Comparison of ENCODE assay signal across 18 mouse cellular contexts in the genomic region with DNA sequence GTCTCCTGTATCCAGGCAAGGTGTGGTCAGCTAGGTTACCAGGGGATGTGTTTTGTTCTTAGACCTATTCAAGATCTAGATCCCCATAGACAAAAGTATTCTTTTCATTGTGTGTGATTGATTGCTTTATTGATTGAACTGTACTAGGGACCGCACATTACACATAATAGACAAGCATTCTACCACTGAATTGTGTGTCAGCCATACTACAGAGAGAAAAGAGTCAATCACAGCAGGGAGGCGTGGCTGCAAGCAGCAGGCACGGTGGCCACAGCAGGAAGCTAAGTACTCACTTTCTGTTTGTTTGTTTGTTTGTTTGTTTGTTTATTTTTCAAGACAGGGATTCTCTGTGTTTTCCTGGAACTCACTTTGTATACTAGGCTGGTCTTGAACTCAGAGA. TPM values are rescaled to one million over a fixed set of nuclear protein-coding genes. Genes with fewer than 3 reads are reported as not detected.
DNase-seq lines count a peak whose midpoint lies in the region; ATAC-seq and TF ChIP-seq lines count a peak whose summit lies in the region.
"Had no signal": no experiment of that assay in that cellular context is flagged by ENCODE, and none has a peak within 500 bp of the region (broad histone marks: within the 10 kb centered on the region; RNA-seq: fewer than 3 reads in every experiment).

No protein-coding gene starts in this region.

- H3K27ac ChIP-seq in heart, embryonic 10.5 days, result peak overlapping the region; percentile 85; the same call in 1 of the 2 replicates
- H3K27ac ChIP-seq in kidney, postnatal 0 days, result peak overlapping the region; percentile 63; the same call in 1 of the 2 replicates
- H3K27ac ChIP-seq in small intestine, adult 2 months (ENCODE audit: insufficient read depth, low read depth, low read length), result 0 out of 2 replicates have a peak overlapping the region, but pooled peaks have one; percentile 34
- H3K27ac ChIP-seq: embryonic facial prominence, embryonic 13.5 days; forebrain, embryonic 12.5 days; hindbrain, embryonic 10.5 days; neural tube, embryonic 12.5 days had no signal

- TF ChIP-seq POLR2A in small intestine, adult 2 months (IDR thresholded peaks at IDR 0.05; ENCODE audit: low read depth, low read length), result no peak

- no peak overlapping the region for H3K9ac ChIP-seq in kidney, postnatal 0 days (ENCODE audit: low read depth, low read length)
- H3K9ac ChIP-seq: embryonic facial prominence, embryonic 13.5 days; forebrain, embryonic 12.5 days; neural tube, embryonic 12.5 days had no signal

- peaks cover 39% of the 10 kb centered on the region for H3K4me1 ChIP-seq in heart, embryonic 10.5 days
- no peaks in the 10 kb centered on the region; the same call in 1 of the 2 replicates for H3K4me1 ChIP-seq in kidney, postnatal 0 days (replicated peaks; ENCODE audit: insufficient read depth, low read length)
- peaks cover 7% of the 10 kb centered on the region; the same call in 1 of the 2 replicates for H3K4me1 ChIP-seq in small intestine, adult 2 months (ENCODE audit: control insufficient read depth, insufficient read depth, insufficient read length, low read length)
- H3K4me1 ChIP-seq: embryonic facial prominence, embryonic 13.5 days; forebrain, embryonic 12.5 days; hindbrain, embryonic 10.5 days; neural tube, embryonic 12.5 days had no signal

- WGBS in heart, embryonic 10.5 days, result 76% methylated on average over 3 of the region's 3 CpGs
- WGBS in kidney, postnatal 0 days, result 79% methylated on average over 3 of the region's 3 CpGs
- 56% methylated on average over 3 of the region's 3 CpGs for WGBS in small intestine, adult 2 months

- H3K4me2 ChIP-seq in kidney, postnatal 0 days (ENCODE audit: low read length), result no peak overlapping the region
- H3K4me2 ChIP-seq: embryonic facial prominence, embryonic 13.5 days; forebrain, embryonic 12.5 days; neural tube, embryonic 12.5 days had no signal

- no peaks in the 10 kb centered on the region for H3K9me3 ChIP-seq in heart, embryonic 10.5 days
- H3K9me3 ChIP-seq in kidney, postnatal 0 days (replicated peaks; ENCODE audit: low read length), result no peaks in the 10 kb centered on the region
- H3K9me3 ChIP-seq: forebrain, embryonic 12.5 days; neural tube, embryonic 12.5 days had no signal

- H3K36me3 ChIP-seq in heart, embryonic 10.5 days, result peaks cover 32% of the 10 kb centered on the region
- no peaks in the 10 kb centered on the region for H3K36me3 ChIP-seq in kidney, postnatal 0 days (ENCODE audit: insufficient read depth, low read length)
- no peaks in the 10 kb centered on the region for H3K36me3 ChIP-seq in small intestine, adult 2 months (ENCODE audit: control insufficient read depth, insufficient read depth, low read length)
- H3K36me3 ChIP-seq: forebrain, embryonic 12.5 days; neural tube, embryonic 12.5 days had no signal

- H3K4me3 ChIP-seq in heart, embryonic 10.5 days, result no peak overlapping the region
- no peak overlapping the region for H3K4me3 ChIP-seq in kidney, postnatal 0 days (replicated peaks; ENCODE audit: low read depth, low read length)
- no peak overlapping the region for H3K4me3 ChIP-seq in small intestine, adult 2 months (ENCODE audit: low read depth, low read length)
- H3K4me3 ChIP-seq: embryonic facial prominence, embryonic 13.5 days; forebrain, embryonic 12.5 days; hindbrain, embryonic 10.5 days; neural tube, embryonic 12.5 days had no signal

- DNase-seq in heart, embryonic 10.5 days (ENCODE audit: low spot score), result no peak
- no peak for DNase-seq in heart, adult 11 months
- DNase-seq in kidney, postnatal 0 days (ENCODE audit: low spot score), result no peak
- DNase-seq in kidney, postnatal 4 days, result no peak
- DNase-seq in ZHBTc4 (ENCODE audit: low read depth, low spot score), result peak; percentile 62
- DNase-seq in gastrocnemius, postnatal 4 days (ENCODE audit: low spot score in 2 of 2), result no peak
- DNase-seq: cerebellum, adult 11 months; right cerebral cortex, postnatal 4 days; thymus, postnatal 4 days had no signal

- ATAC-seq in kidney, postnatal 0 days (replicated peaks; ENCODE audit: low FRiP score, low read depth), result no peak
- no peak for ATAC-seq in granulocyte monocyte progenitor cell, adult 5-6 weeks (replicated peaks; ENCODE audit: poor library complexity, severe bottlenecking)
- ATAC-seq: inflammation-experienced regulatory T-cells, adult 6 months; midbrain, embryonic 16.5 days had no signal

- no peak for TF ChIP-seq CTCF in kidney, postnatal 0 days (IDR thresholded peaks at IDR 0.05; ENCODE audit: low read depth)
- no peak for TF ChIP-seq CTCF in small intestine, adult 2 months (IDR thresholded peaks at IDR 0.05; ENCODE audit: extremely low read depth, insufficient read length, insufficient replicate concordance, low read depth, low read length)

- H3K27me3 ChIP-seq in heart, embryonic 10.5 days (ENCODE audit: insufficient read depth, poor library complexity, severe bottlenecking), result no peaks in the 10 kb centered on the region
- H3K27me3 ChIP-seq in kidney, postnatal 0 days (ENCODE audit: insufficient read depth, low read length), result no peaks in the 10 kb centered on the region
- no peaks in the 10 kb centered on the region for H3K27me3 ChIP-seq in small intestine, adult 2 months (ENCODE audit: control insufficient read depth, insufficient read depth, low read length)
- H3K27me3 ChIP-seq: embryonic facial prominence, embryonic 13.5 days; forebrain, embryonic 12.5 days; neural tube, embryonic 12.5 days had no signal

RNA-seq across cellular contexts. Expression of a gene that starts 25.9 kb away (rescaled TPM):
- polyA plus RNA-seq in heart, embryonic 10.5 days (2016; fragmentation: Nextera tagmentation; extraction: Ambion mirVana), result 91.6 and 129 TPM in 2 replicates
- polyA plus RNA-seq in kidney, postnatal 0 days (2015; fragmentation: Nextera tagmentation; extraction: Ambion mirVana), result 46.3 and 56.9 TPM in 2 replicates
- 6.3 and 9.5 TPM in 2 replicates for polyA plus RNA-seq in small intestine, adult 2 months (2012; rRNA removed)
- total RNA-seq in granulocyte monocyte progenitor cell, adult 5-6 weeks (2014; fragmentation: Nextera tagmentation), result 61.3 and 114 TPM in 2 replicates
- total RNA-seq in granulocyte monocyte progenitor cell, adult 5-6 weeks (2017), result 121 and 131 TPM in 2 replicates
- total RNA-seq in gastrocnemius, postnatal 4 days (2021), result 100 to 1,000 TPM; 206 to 229 TPM

RNA-seq across cellular contexts. Expression of a gene that starts 55.0 kb away (rescaled TPM):
- 0.71 and 0.94 TPM in 2 replicates for polyA plus RNA-seq in heart, embryonic 10.5 days (2016; fragmentation: Nextera tagmentation; extraction: Ambion mirVana)
- 21.3 and 23.3 TPM in 2 replicates for polyA plus RNA-seq in kidney, postnatal 0 days (2015; fragmentation: Nextera tagmentation; extraction: Ambion mirVana)
- 16.3 and 42.5 TPM in 2 replicates for polyA plus RNA-seq in small intestine, adult 2 months (2012; rRNA removed)
- total RNA-seq in granulocyte monocyte progenitor cell, adult 5-6 weeks (2014; fragmentation: Nextera tagmentation), result 3.1 TPM in 1 of 2 replicates, not detected in the other
- total RNA-seq in granulocyte monocyte progenitor cell, adult 5-6 weeks (2017), result 0.47 and 2.0 TPM in 2 replicates
- under 1 TPM; 0.26 to 0.29 TPM for total RNA-seq in gastrocnemius, postnatal 4 days (2021)
- total RNA-seq: adrenal gland, postnatal 36 days had no signal
- polyA plus RNA-seq: forebrain, embryonic 12.5 days; inflammation-experienced regulatory T-cells, adult 6 months; neural tube, embryonic 12.5 days had no signal

Comparison
In these comparisons a context has a peak if more than half of its experiments do, and no peak if none do; other contexts are left out.
1. H3K27ac ChIP-seq: peak in every context shown above with its lines; median percentile 85 in heart, embryonic 10.5 days; 63 in kidney, postnatal 0 days; 34 in small intestine, adult 2 months.